Mouse (Mus musculus): ENCODE data around the gene Ssu72.
"Not testable (repeated sequence)": the region's sequence is repeated elsewhere in the genome, so short reads cannot be mapped to it uniquely, and the experiment has no call there.

Ssu72 gene

GRCm38 (mm10) chr4:155704721-155705591 is at the start of gene Ssu72:
TSS of gene Ssu72 (plus strand) at chr4:155704800.
- peak; percentile 96 to 100 for DNase-seq (ENCODE audit: inconsistent age in 2 of 2, low spot score in 1 of 2)

DNA sequence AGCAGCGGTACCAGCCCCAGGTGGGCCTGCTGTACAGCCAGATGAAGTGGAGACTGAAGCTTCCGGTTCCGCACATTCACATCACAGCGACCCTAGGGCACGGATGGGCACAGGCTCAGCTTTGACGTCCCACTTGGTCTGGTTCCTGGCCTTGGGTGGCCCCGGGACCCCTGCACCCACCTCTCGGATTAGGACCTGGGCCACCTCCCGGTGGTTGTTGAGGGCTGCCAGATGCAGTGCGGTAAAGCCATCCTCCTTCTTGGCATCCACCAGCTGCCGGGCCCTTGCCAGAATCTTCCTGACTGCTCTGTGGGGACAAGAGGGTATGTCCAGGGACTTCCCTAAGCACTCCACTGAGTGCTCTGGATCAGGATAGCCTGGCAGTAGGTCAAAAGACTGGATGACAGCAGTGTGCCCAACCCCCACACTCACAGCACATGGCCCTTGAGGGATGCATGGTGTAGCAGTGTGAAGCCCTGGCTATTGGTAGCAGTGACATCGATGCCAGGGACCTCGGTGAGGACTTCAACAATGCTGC is 48.3 kb upstream of the Ssu72 start:
- DNase-seq (ENCODE audit: inconsistent age in 2 of 2, low spot score in 1 of 2) = peak in 1 of 2 experiments; percentile 20

DNA sequence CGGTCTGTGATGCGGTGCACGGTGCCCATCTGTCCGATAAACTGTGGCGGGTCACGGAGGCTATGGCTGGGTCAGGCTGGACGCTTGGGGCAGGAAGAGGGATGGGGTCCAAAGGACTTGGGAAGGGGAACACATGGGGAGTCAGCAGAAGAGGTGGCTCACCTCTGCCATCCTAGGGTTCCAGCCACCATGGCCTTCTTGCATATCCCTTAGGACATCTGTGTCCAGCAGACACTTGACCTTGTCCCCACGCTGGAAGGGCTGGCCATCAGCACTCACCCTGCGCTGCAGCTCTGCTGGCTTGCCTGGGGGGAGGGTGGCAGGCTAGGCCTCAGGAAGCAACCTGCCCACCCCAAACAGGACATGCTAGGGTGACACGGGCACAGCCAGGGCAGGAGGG is 45.6 kb upstream of the Ssu72 start:
- DNase-seq (ENCODE audit: inconsistent age in 2 of 2, low spot score in 1 of 2) = no peak

DNA sequence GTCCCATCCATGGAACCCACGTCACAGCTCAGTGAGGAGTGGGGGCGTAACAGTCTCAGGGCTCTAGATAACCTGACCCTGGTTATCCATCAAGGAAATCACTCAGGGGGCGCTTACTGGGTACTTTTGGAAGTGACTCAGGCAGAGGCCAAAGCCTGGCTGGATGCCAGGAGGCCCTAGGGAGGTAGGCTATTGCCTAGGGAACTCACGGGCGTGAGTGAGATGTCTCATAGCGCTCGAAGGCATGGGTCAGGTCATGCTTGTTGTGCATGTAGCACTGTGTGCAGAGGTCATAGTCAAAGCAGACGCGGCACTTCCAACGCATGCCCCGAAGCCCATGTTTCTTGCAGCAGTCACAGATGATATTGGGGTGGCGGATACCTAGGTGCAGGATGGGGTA is 44.0 kb upstream of the Ssu72 start:
- peak in 1 of 2 experiments; percentile 74 for DNase-seq (ENCODE audit: inconsistent age in 2 of 2, low spot score in 1 of 2)

- peak in 1 of 2 experiments; percentile 19 for DNase-seq (ENCODE audit: inconsistent age in 2 of 2, low spot score in 1 of 2)
These were observed 37.7 kb upstream of the Ssu72 start for GRCm38 (mm10) chr4:155666903-155667302.

DNA sequence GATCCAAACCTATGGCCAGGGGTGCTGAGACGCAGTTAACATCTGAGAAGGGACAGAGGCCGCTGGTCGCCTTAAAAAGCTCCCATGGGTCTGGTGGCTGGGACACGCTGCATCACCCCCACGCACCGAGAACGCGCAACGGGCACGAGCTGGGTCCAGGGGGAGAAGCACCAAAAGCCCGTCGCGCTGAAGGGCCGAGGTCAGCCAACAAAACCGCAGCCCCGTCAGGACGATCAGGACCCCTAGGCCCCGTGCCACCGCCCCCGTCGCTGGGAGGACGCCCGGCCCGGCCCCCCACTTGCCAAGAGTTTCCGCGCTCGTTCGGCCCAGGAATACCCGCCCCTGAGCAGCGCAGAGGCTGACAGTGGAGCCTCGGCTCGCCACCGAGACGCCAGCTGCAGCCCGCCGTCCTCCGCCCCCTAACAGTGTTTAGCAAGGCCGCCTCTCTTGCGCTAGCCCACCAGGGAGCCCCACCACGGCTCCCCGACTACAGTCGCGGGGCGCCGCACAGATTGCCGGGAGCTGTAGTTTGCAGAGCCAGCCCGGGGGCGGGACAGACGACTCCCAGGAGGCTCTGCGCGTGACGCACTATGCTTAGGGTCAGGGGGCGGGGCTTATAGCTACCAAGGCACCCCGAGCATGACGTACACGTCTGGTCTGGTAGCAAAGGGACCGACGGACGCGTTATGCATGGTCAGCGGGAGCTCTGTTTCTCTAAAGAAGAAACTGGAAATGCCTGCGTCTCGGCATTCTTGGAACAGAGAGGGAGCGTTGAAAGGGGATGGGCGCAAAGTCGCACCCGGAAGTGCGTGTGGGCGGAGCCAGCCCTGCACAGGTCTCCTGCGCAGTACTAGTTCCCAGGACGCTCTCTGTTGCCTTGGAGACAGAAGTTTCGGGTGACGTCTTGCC is 35.7 kb upstream of the Ssu72 start, which contains the start of gene Mib2:
Mib2 (minus strand) TSS at position 510 of the 909 bp plus-strand sequence.
- DNase-seq (ENCODE audit: inconsistent age in 2 of 2, low spot score in 1 of 2) = peak; percentile 97 to 99

DNA sequence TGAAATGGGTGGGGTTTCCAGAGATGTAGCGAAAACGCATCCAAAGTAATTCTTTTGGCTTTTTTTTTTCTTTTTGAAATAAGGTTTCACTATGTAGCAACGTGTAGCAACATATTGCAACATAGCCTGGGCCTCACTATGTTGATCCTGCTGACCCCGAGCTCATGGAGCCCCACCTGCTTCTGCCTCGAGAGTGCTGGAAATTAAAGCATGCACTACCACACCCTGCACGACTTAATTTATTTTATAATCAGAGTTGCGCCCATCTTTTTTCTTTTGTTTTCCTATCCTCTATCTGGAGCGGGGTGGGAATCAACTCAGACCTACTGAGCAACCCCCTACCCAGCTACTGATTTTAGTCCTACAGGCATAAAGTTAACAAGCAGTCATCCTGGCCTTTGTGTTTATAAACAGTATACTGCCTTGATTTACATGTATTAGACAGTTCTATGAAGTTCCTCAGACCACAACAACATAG is 35.0 kb upstream of the Ssu72 start:
- DNase-seq (ENCODE audit: inconsistent age in 2 of 2, low spot score in 1 of 2) = no peak

DNA sequence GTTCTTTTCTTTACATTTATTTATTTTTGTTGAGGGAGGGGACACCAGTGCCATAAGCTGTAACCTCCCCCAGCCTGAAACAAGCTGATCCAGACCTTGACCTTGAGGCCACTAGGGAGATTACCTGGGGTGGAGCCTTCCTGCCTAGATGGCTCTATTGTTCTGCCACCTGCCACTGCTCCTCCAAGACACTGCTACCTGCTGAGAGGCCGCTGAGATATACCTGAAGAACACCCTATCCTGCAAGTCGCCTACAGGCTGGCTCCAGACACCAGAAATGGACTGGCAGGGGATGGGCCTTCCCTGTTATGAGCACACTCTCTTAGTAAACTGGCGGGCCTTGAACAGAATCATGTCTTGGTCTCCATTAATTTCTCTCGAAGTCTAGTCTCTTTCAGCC is 34.4 kb upstream of the Ssu72 start:
- DNase-seq (ENCODE audit: inconsistent age in 2 of 2, low spot score in 1 of 2) = not testable (repeated sequence)

DNA sequence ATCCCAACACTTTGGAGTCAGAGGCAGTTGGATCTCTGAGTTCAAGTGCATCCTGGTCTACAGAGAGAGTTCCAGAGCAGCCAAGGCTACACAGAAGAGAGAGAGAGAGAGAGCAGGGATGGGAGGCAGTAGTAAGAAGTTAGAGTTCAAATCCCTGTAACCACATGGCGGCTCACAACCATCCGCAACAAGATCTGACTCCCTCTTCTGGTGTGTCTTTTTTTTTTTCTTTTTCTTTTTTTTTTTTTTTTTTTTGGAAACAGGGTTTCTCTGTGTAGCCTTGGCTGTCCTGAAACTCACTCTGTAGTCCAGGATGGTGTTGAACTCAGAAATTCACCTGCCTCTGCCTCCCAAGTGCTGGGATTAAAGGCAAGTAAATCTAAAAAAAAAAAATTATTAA is 32.5 kb upstream of the Ssu72 start:
- no peak for DNase-seq (ENCODE audit: inconsistent age in 2 of 2, low spot score in 1 of 2)

DNA sequence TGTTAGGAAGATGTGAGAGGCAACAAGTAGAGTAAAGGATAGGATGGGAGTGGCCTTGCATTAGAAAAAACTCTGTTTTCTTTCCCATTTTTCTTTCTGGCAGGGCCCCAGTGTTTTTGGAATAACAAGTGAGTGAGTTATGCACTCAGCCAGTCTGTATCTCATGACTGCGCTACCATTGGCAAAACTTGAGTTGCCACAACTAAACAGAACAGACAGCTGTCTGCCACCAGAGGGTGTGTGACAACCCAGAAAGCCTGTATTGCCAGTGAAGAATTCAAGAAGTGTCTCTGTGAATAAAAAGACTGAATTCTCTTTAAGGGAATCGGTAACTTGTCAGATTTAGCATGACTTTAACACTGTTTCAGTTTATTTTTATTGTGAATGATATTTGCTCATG is 28.6 kb upstream of the Ssu72 start:
- DNase-seq (ENCODE audit: inconsistent age in 2 of 2, low spot score in 1 of 2) = peak in 1 of 2 experiments; percentile 72

DNA sequence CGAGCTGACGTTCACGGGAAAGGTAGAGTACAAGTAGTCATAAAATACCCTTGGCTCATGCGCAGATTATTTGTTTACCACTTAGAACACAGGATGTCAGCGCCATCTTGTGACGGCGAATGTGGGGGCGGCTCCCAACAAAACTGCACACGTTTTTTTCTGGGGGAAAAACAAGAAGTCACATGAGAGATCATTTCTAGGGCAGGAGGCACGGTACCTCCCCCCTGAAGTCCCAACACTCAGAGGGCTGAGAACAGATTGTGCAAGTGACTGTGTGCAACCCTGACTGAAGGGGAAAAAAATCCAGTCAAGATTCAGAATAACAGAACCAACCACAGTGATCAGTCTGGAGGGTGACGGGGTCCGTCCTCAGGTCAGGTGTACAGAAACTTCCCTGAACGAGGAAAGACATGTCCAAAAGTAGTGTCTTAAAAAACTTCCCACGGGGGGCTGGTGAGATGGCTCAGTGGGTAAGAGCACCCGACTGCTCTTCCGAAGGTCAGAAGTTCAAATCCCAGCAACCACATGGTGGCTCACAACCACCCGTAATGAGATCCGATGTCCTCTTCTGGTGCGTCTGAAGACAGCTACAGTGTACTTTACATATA is 20.8 kb upstream of the Ssu72 start:
- DNase-seq (ENCODE audit: inconsistent age in 2 of 2, low spot score in 1 of 2) = peak in 1 of 2 experiments; percentile 15

DNA sequence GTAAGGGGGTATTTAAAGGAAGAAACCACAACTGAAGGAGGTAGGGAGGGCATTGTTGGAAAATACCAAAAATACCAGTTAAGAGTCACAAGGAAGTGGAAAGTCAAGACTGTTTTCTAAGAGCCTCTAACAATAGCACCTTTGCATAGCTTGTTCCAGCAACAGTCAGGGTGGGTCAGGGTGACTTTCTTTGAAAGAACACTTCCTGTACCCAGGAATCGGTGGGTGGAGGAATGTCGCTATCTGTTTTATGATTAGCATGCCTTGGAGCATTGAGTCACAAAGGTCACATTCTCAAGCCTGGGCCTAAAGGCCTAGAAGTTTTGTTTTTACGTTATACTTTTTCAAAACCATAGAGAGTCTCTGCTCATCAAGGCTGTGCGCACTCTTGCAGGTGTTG is 16.8 kb upstream of the Ssu72 start:
- DNase-seq (ENCODE audit: inconsistent age in 2 of 2, low spot score in 1 of 2) = not testable (repeated sequence)

DNA sequence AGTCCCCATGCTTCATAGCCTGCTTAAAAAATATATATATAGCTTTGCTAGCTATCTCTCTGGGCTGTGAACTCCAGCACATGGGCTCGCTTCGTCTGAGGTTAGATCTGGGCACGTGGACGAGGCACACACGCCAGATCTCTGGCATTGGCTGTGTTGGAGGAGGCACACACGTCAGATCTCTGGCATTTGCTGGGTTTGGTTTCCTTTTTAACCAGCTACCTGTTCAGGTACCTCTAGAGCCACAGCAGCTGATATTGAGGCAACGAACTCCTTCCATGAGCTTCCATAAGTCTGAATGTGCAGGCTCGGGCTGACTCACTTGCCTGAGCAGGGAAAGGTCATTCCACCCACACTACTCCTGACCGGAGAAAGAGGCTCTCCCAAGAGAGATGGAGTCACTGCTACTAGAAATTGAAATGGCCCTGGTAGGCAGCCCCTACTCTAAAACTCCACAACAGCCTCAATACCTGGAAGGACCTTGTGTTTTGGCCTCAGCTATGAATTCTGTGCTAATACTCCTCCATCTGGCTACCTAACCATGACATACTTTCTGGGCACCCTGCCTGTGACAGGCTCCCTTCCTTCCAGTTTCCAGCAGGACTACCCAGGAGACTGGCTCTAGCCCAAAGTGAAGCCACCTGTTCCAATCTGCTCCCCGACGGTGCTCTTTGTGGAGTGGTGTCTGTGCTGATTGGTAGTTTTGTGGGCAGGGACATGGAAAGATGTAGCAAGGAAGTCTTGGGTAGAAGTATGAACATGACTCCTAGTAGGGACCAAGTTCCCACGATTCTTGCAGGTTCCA is 13.8 kb upstream of the Ssu72 start:
- DNase-seq (ENCODE audit: inconsistent age in 2 of 2, low spot score in 1 of 2) = peak; percentile 38 to 54

DNA sequence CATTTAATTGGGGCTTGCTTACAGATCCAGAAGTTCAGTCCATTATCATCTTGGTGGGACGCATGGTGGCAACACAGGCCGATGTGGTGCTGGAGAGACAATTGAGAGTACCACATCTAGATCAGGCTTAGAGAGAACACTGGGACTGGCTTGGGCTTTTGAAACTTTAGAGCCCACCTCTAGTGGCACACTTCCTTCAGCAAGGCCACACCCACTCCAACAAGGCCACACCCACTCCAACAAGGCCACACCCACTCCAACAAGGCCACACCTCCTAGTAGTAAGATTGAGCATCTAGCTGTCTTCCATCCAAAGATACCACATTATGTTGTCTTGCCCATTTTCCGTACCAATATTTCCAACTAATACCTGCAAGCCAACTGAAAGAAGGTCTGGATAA is 12.2 kb upstream of the Ssu72 start:
- no peak for DNase-seq (ENCODE audit: inconsistent age in 2 of 2, low spot score in 1 of 2)

DNA sequence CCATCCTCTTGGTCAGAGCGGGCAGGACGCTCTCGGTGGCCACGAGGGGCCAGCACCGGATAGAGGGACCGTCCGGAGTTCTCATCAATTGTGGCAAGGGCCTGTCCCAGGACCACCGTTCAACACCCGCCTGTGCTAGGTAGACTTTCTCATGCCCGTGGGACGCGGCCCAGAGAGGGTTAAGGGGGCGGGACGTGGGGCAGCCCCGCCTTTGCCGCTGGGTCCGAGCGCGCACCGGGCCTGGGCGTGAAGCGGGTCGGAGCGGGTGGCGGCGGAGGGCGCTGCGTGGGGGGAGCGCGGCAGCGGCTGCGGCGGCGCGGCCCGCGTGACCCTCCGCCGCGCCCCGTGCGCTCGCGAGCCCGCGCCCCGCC is 10.5 kb upstream of the Ssu72 start, which contains the start of gene Fndc10:
Fndc10 (plus strand) TSS at position 232 of the 371 bp plus-strand sequence.
- DNase-seq (ENCODE audit: inconsistent age in 2 of 2, low spot score in 1 of 2) = peak; percentile 82 to 91

- DNase-seq (ENCODE audit: inconsistent age in 2 of 2, low spot score in 1 of 2) = peak; percentile 77 to 91
These were observed 9.9 kb upstream of the Ssu72 start for GRCm38 (mm10) chr4:155694482-155695401.

DNA sequence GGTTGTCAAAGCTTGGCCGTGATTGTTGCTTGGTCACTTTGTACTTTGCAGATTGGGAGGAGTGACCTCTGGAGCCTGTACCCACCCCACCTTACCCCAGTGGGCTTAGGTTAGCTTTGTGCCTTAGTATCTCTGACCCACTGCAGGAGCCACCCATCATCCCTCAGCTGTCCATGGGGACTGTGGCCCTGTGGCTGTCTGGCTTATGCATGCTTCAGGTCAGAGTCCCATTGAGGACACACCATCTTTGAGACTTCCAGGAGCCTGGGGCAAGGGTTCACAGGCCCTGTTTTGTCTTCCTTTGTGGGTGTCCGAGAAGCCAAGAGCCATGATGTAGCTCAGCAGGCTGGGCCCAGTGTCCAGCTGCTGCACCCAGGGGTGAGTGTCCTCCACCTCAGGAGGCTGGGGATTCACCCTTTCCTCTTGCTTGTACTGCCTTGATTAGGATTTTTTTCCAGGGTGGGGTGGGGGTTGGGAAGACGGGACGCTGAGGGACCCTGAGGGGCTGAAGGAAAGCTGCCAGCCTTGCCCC is 9.0 kb upstream of the Ssu72 start:
- DNase-seq (ENCODE audit: inconsistent age in 2 of 2, low spot score in 1 of 2) = peak in 1 of 2 experiments; percentile 76
